Mouse (Mus musculus) limb, embryonic 10.5 days (tissue): ENCODE results near the gene Tspan32. TPM values are rescaled to one million over a fixed set of nuclear protein-coding genes. Genes with fewer than 3 reads are reported as not detected.

Experiments
- DNase-seq: peaks from one replicate; pipeline ENCODE4 v3.0.0-alpha.2; 2017; ENCODE audit warnings: low spot score
- H3K27ac ChIP-seq: fragments of 300-500 bp; sonication (generic); 2 replicates; pipeline ENCODE4 v1.5.1; 2016; ENCODE audit warnings: mild to moderate bottlenecking
- H3K27me3 ChIP-seq: fragments of 300-500 bp; sonication (generic); 2 replicates; pipeline ENCODE4 v1.6.1; 2016; ENCODE audit warnings: low read depth, mild to moderate bottlenecking; ENCODE audit not compliant: poor library complexity, severe bottlenecking
- H3K36me3 ChIP-seq: fragments of 300-500 bp; sonication (generic); 2 replicates; pipeline ENCODE4 v1.6.1; 2016; ENCODE audit warnings: mild to moderate bottlenecking, moderate library complexity
- H3K4me1 ChIP-seq: fragments of 300-500 bp; sonication (generic); 2 replicates; pipeline ENCODE4 v1.6.1; 2016
- H3K4me3 ChIP-seq: fragments of 300-500 bp; sonication (generic); 2 replicates; pipeline ENCODE4 v1.5.1; 2016; ENCODE audit warnings: mild to moderate bottlenecking, moderate library complexity
- H3K9me3 ChIP-seq: fragments of 300-500 bp; sonication (generic); replicated peaks from 2 replicates; pipeline ENCODE4 v1.6.1; 2016; ENCODE audit warnings: mild to moderate bottlenecking
- WGBS: fragments of 180-500 bp; shearing (Covaris S2); methylation state at CpG from one replicate; pipeline ENCODE4 v1.1.7; 2016; 5-methylcytosine and 5-hydroxymethylcytosine counted together
- polyA plus RNA-seq: library from polyadenylated mRNA; unstranded; fragments of >200 nt; fragmentation: Nextera tagmentation; extraction: Ambion mirVana; gene quantifications from 2 replicates; pipeline ENCODE4 v1.2.1, GENCODE M21; 2016

Gene Tspan32
- polyA plus RNA-seq, 1 experiment from 2014 or later: 5.5 TPM

GRCm38 (mm10) chr7:143025496-143025895 lies 20.6 kb downstream of the Tspan32 start:
- 94% methylated on average over 3 of the region's 3 CpGs for WGBS
- no peak for DNase-seq
- no peak overlapping the region for H3K27ac ChIP-seq

GRCm38 (mm10) chr7:143027196-143027595 lies 22.4 kb downstream of the Tspan32 start:
- H3K27ac ChIP-seq: no peak overlapping the region
- DNase-seq: no peak
- H3K27me3 ChIP-seq: no peaks in the 10 kb centered on the region
- no peaks in the 10 kb centered on the region for H3K4me1 ChIP-seq
- WGBS: 95% methylated on average over 4 of the region's 4 CpGs
- H3K9me3 ChIP-seq: no peaks in the 10 kb centered on the region
- no peaks in the 10 kb centered on the region for H3K36me3 ChIP-seq
- no peak overlapping the region for H3K4me3 ChIP-seq

More at GRCm38 (mm10) chr7:143025496-143025895, 20.6 kb downstream of the Tspan32 start:
- Histone ChIP-seq H3K27me3 (no peaks in the 10 kb centered on the region), H3K9me3 (no peaks in the 10 kb centered on the region), H3K4me1 (peaks cover 2% of the 10 kb centered on the region), H3K36me3 (no peaks in the 10 kb centered on the region), H3K4me3 (no peak overlapping the region)

- Histone ChIP-seq H3K9me3 (no peaks in the 10 kb centered on the region), H3K4me3 (no peak overlapping the region), H3K27ac (no peak overlapping the region), H3K36me3 (no peaks in the 10 kb centered on the region), H3K27me3 (no peaks in the 10 kb centered on the region), H3K4me1 (no peaks in the 10 kb centered on the region)
- 93% methylated on average over 1 of the region's 1 CpGs for WGBS
- no peak for DNase-seq
These were observed 27.0 kb downstream of the Tspan32 start for GRCm38 (mm10) chr7:143031816-143032215.

GRCm38 (mm10) chr7:143033581-143033980 lies 28.7 kb downstream of the Tspan32 start:
- Histone ChIP-seq H3K4me1 (no peaks in the 10 kb centered on the region), H3K9me3 (no peaks in the 10 kb centered on the region), H3K27me3 (no peaks in the 10 kb centered on the region), H3K27ac (no peak overlapping the region), H3K4me3 (no peak overlapping the region), H3K36me3 (no peaks in the 10 kb centered on the region)
- no peak for DNase-seq
- WGBS: 92% methylated on average over 4 of the region's 4 CpGs

- no peak for DNase-seq
- Histone ChIP-seq H3K27me3 (no peaks in the 10 kb centered on the region), H3K9me3 (no peaks in the 10 kb centered on the region), H3K4me3 (no peak overlapping the region), H3K4me1 (no peaks in the 10 kb centered on the region), H3K27ac (no peak overlapping the region), H3K36me3 (no peaks in the 10 kb centered on the region)
- 97% methylated on average over 2 of the region's 2 CpGs for WGBS
These were observed 29.3 kb downstream of the Tspan32 start for GRCm38 (mm10) chr7:143034112-143034511.

GRCm38 (mm10) chr7:143034519-143035450 lies 29.9 kb downstream of the Tspan32 start:
- 91% methylated on average over 8 of the region's 8 CpGs for WGBS
- DNase-seq: no peak
- no peaks in the 10 kb centered on the region for H3K36me3 ChIP-seq
- H3K4me1 ChIP-seq: no peaks in the 10 kb centered on the region
- H3K27ac ChIP-seq: no peak overlapping the region
- H3K9me3 ChIP-seq: no peaks in the 10 kb centered on the region
- H3K27me3 ChIP-seq: no peaks in the 10 kb centered on the region
- H3K4me3 ChIP-seq: no peak overlapping the region

GRCm38 (mm10) chr7:143036787-143037186 lies 31.9 kb downstream of the Tspan32 start:
- no peak for DNase-seq
- Histone ChIP-seq H3K27ac (no peak overlapping the region), H3K4me3 (no peak overlapping the region), H3K9me3 (no peaks in the 10 kb centered on the region), H3K36me3 (no peaks in the 10 kb centered on the region), H3K4me1 (no peaks in the 10 kb centered on the region), H3K27me3 (no peaks in the 10 kb centered on the region)
- WGBS: 82% methylated on average over 3 of the region's 3 CpGs

GRCm38 (mm10) chr7:143037306-143037705 lies 32.5 kb downstream of the Tspan32 start:
- WGBS: 93% methylated on average over 4 of the region's 4 CpGs
- H3K27me3 ChIP-seq: no peaks in the 10 kb centered on the region

GRCm38 (mm10) chr7:143038174-143038931 lies 33.5 kb downstream of the Tspan32 start:
- H3K27ac ChIP-seq: no peak overlapping the region
- no peaks in the 10 kb centered on the region for H3K9me3 ChIP-seq
- no peak for DNase-seq
- no peaks in the 10 kb centered on the region for H3K36me3 ChIP-seq
- H3K4me3 ChIP-seq: no peak overlapping the region
- no peaks in the 10 kb centered on the region for H3K27me3 ChIP-seq
- H3K4me1 ChIP-seq: no peaks in the 10 kb centered on the region
- 89% methylated on average over 3 of the region's 3 CpGs for whole genome bisulfite sequencing

More at GRCm38 (mm10) chr7:143037306-143037705, 32.5 kb downstream of the Tspan32 start:
- Histone ChIP-seq H3K4me3 (no peak overlapping the region), H3K36me3 (no peaks in the 10 kb centered on the region), H3K9me3 (no peaks in the 10 kb centered on the region), H3K27ac (no peak overlapping the region), H3K4me1 (no peaks in the 10 kb centered on the region)
- no peak for DNase-seq

GRCm38 (mm10) chr7:143040561-143040960 lies 35.7 kb downstream of the Tspan32 start:
- WGBS: 96% methylated on average over 3 of the region's 3 CpGs
- Histone ChIP-seq H3K36me3 (no peaks in the 10 kb centered on the region), H3K4me3 (no peak overlapping the region), H3K9me3 (no peaks in the 10 kb centered on the region), H3K27me3 (no peaks in the 10 kb centered on the region), H3K4me1 (no peaks in the 10 kb centered on the region), H3K27ac (no peak overlapping the region)
- DNase-seq: no peak

- H3K27ac ChIP-seq: no peak overlapping the region
- no peaks in the 10 kb centered on the region for H3K36me3 ChIP-seq
- no peaks in the 10 kb centered on the region for H3K4me1 ChIP-seq
- no peak overlapping the region for H3K4me3 ChIP-seq
- no peaks in the 10 kb centered on the region for H3K9me3 ChIP-seq
- no peak for DNase-seq
- 83% methylated on average over 3 of the region's 3 CpGs for WGBS
- H3K27me3 ChIP-seq: no peaks in the 10 kb centered on the region
These were observed 36.4 kb downstream of the Tspan32 start for GRCm38 (mm10) chr7:143041138-143041822.

- no peaks in the 10 kb centered on the region for H3K4me1 ChIP-seq
- H3K9me3 ChIP-seq: no peaks in the 10 kb centered on the region
- no peaks in the 10 kb centered on the region for H3K27me3 ChIP-seq
- no peak overlapping the region for H3K4me3 ChIP-seq
- WGBS: 85% methylated on average over 3 of the region's 3 CpGs
- no peak for DNase-seq
- no peak overlapping the region for H3K27ac ChIP-seq
- H3K36me3 ChIP-seq: no peaks in the 10 kb centered on the region
These were observed 37.2 kb downstream of the Tspan32 start for GRCm38 (mm10) chr7:143042089-143042488.
